Mouse (Mus musculus): Measurements from ENCODE around the gene Tas2r135. TPM values are rescaled to one million over a fixed set of nuclear protein-coding genes. Genes with fewer than 3 reads are reported as not detected.
A peak's percentile ranks its signal among the peaks of the same experiment; 100 is the strongest.

The Tas2r135 gene
- total RNA-seq, 2 experiments from 2014 or later: not detected

GRCm38 (mm10) chr6:42399938-42400337 lies 5.3 kb upstream of the Tas2r135 start, which contains the start of gene Tas2r143:
Gene Tas2r143, plus strand, starts transcription at chr6:42400238.
- no peak for DNase-seq (ENCODE audit: low spot score in 2 of 2)
- intact Hi-C loops (cut with DNase I): no loop called here

GRCm38 (mm10) chr6:42419443-42419842 lies 14.2 kb downstream of the Tas2r135 start:
- intact Hi-C loops (cut with DNase I): no loop called here
- no peak for DNase-seq (ENCODE audit: low spot score in 2 of 2)

DNA sequence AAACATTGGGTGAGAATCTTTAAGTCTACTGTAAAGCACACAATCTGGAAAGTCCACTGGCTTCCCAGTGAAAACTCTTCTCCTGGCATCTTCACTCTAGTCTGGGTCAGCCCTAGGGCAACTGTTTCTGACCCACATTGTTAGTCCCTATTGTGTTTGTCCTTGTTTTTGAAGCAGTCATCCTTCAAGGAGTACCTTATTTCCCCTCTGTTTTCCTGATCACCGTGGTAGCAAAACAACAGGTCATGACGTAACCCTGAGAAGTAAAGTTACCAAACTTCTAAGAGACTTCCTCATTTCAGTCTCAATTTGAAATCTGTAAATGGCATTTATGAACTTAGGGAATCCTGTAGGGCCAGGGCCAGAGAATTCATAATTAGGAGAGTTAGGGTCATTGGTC lies 16.2 kb downstream of the Tas2r135 start:
- DNase-seq (ENCODE audit: low spot score in 2 of 2): no peak
- intact Hi-C loops (cut with DNase I): no loop called here

GRCm38 (mm10) chr6:42424472-42424871 lies 19.2 kb downstream of the Tas2r135 start:
- intact Hi-C loops (cut with DNase I): no loop called here

DNA sequence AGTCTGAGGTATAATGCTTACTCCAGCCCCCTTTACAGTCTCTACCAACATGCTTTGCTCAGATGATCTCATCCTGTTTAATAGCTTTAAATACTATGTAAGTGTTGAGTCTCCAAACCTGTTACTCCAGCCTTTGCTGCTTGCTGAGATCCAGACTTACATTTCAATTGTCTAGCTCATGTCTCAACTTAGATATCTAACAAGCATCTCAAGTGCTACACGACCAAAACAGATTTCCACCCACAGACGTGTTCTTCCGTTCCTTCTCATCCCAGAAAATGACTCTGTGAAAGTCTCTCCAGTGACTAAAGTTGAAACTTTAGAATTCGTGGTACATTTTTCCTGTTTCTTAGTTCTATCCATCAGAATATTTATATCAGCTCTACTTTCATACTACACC lies 21.1 kb downstream of the Tas2r135 start:
- intact Hi-C loops (cut with DNase I): no loop called here
- peak in 1 of 2 experiments; percentile 41 for DNase-seq (ENCODE audit: low spot score in 2 of 2)

More at GRCm38 (mm10) chr6:42424472-42424871, 19.2 kb downstream of the Tas2r135 start:
- DNase-seq (ENCODE audit: low spot score in 2 of 2): no peak

- intact Hi-C loops (cut with DNase I): no loop called here
- DNase-seq (ENCODE audit: low spot score in 2 of 2): no peak
Observed at GRCm38 (mm10) chr6:42433554-42433953, 28.3 kb downstream of the Tas2r135 start.

GRCm38 (mm10) chr6:42434446-42434845 lies 29.2 kb downstream of the Tas2r135 start, which contains the start of gene Tas2r126:
Gene Tas2r126, plus strand, starts transcription at chr6:42434535.
- DNase-seq (ENCODE audit: low spot score in 2 of 2): no peak
- intact Hi-C loops (cut with DNase I): no loop called here

DNA sequence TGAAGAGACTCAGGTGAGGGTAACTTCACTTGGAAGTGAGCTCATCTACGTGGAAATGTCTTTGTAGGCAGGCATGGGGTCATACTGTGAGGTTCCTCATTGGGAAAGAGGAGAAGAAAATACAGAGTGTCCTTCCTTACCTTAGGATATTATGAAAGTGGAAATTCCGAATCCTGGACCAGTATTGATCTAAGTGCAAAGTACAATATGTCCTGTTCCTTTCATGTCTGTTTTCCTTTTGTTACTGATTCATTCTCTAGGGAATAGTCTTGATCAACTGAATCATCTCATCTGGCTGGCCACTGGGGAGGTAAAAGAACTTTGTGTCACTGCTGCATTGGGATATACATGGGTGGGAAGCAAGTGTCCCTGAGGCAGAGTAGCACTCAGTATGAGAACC lies 30.3 kb downstream of the Tas2r135 start:
- DNase-seq (ENCODE audit: low spot score in 2 of 2): no peak
- intact Hi-C loops (cut with DNase I): no loop called here

GRCm38 (mm10) chr6:42441395-42441794 lies 36.2 kb downstream of the Tas2r135 start:
- no peak for DNase-seq (ENCODE audit: low spot score in 2 of 2)
- intact Hi-C loops (cut with DNase I): no loop called here

DNA sequence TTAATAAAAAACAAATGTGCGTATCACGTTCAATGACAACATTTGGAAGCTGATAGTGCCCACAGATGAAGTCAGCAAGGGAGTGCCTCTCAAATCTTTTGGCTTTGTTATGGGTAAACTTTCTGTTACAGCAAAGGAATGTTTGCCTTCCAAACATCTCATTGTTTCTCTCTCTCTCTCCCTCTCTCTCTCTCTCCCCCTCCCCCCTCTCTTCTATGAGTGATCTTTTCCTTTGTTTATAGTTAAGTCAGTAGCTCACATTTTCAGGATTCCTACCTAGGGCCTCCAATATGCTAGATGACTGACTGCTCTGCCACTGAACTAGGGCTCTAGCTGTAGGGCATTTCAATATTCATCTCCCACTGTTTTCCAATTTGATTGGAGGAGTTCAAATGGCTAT lies 39.3 kb downstream of the Tas2r135 start:
- intact Hi-C loops (cut with DNase I): no loop called here
- DNase-seq (ENCODE audit: low spot score in 2 of 2): no peak

GRCm38 (mm10) chr6:42447381-42447780 lies 42.1 kb downstream of the Tas2r135 start:
- intact Hi-C loops (cut with DNase I): no loop called here
- no peak for DNase-seq (ENCODE audit: low spot score in 2 of 2)

Other genes with a start within 250 kb of the Tas2r135 start
- not detected for gene Tas2r144, start 190.1 kb upstream of the Tas2r135 start, total RNA-seq (2021)
- 1 to 10 TPM; 7.1 to 7.6 TPM for gene Gstk1, start 159.5 kb upstream of the Tas2r135 start, total RNA-seq (2021)
- not detected for gene Tmem139, start 143.5 kb upstream of the Tas2r135 start, total RNA-seq (2021)
- 10 to 100 TPM; 20.6 to 22.3 TPM for gene Casp2, start 140.4 kb upstream of the Tas2r135 start, total RNA-seq (2021)
- 1 to 10 TPM; 3.2 to 4.4 TPM for gene Clcn1, start 118.7 kb upstream of the Tas2r135 start, total RNA-seq (2021)
- gene Fam131b, start 80.8 kb upstream of the Tas2r135 start, total RNA-seq (2021): 100 to 1,000 TPM; 118 to 121 TPM
- 10 to 100 TPM; 51.8 to 60.0 TPM for gene Zyx, start 55.8 kb upstream of the Tas2r135 start, total RNA-seq (2021)
- under 1 TPM; 0.22 to 0.34 TPM for gene Epha1, start 32.2 kb upstream of the Tas2r135 start, total RNA-seq (2021)
- gene Tas2r143, start 5.2 kb upstream of the Tas2r135 start, total RNA-seq (2021): not detected
- not detected for gene Tas2r126, start 29.1 kb downstream of the Tas2r135 start, total RNA-seq (2021)
- gene Olfr458, start 59.8 kb downstream of the Tas2r135 start, total RNA-seq (2021): not detected
- not detected for gene Olfr457, start 70.9 kb downstream of the Tas2r135 start, total RNA-seq (2021)
- gene Olfr456, start 81.8 kb downstream of the Tas2r135 start, total RNA-seq (2021): not detected
- not detected for gene Olfr455, start 142.2 kb downstream of the Tas2r135 start, total RNA-seq (2021)
- gene Tcaf3, start 192.3 kb downstream of the Tas2r135 start, total RNA-seq (2021): not detected
- 1 to 10 TPM in 1 of 2 experiments, under 1 TPM in 1; 0.63 to 1.0 TPM for gene Tcaf2, start 239.8 kb downstream of the Tas2r135 start, total RNA-seq (2021)